Mouse (Mus musculus) lung, postnatal 0 days (tissue): Measurements from ENCODE around the gene Hacd4.

Experiments used
- CTCF ChIP-seq: IDR thresholded peaks from 2 replicates; pipeline ENCODE4 v1.5.1; 2016; ENCODE audit warnings: antibody characterized with exemption, mild to moderate bottlenecking
- EP300 ChIP-seq: IDR thresholded peaks from 2 replicates; pipeline ENCODE4 v1.6.1; 2016; ENCODE audit warnings: antibody characterized with exemption, mild to moderate bottlenecking, control low read depth

- TF ChIP-seq CTCF (no peak), EP300 (no peak)
These were observed 24.4 kb upstream of the Hacd4 start for GRCm38 (mm10) chr4:88462981-88463646.
